Mouse (Mus musculus) intestine, postnatal 0 days (tissue): ENCODE results near the gene Wnt9a. TPM values are rescaled to one million over a fixed set of nuclear protein-coding genes. Genes with fewer than 3 reads are reported as not detected.
A peak's percentile ranks its signal among the peaks of the same experiment; 100 is the strongest.

ENCODE experiments used
- ATAC-seq: fragments of 200-750 bp; cut with Nextera tagmentation; 2 replicates; pipeline ENCODE4 v1.8.0; 2017; ENCODE audit warnings: mild to moderate bottlenecking, moderate TSS enrichment, moderate library complexity
- H3K27ac ChIP-seq: fragments of 300-500 bp; sonication (generic); 2 replicates; pipeline ENCODE4 v1.5.1; 2014; ENCODE audit warnings: mild to moderate bottlenecking, low read depth, low read length, moderate library complexity
- H3K27me3 ChIP-seq: fragments of 300-500 bp; sonication (generic); replicated peaks from 2 replicates; pipeline ENCODE4 v1.6.1; 2014; ENCODE audit warnings: low read length, mixed read lengths; ENCODE audit not compliant: control insufficient read depth, insufficient read depth
- H3K36me3 ChIP-seq: fragments of 300-500 bp; sonication (generic); 2 replicates; pipeline ENCODE4 v1.6.1; 2014; ENCODE audit warnings: mild to moderate bottlenecking, moderate library complexity; ENCODE audit not compliant: control insufficient read depth, insufficient read depth
- H3K4me1 ChIP-seq: fragments of 300-500 bp; sonication (generic); replicated peaks from 2 replicates; pipeline ENCODE4 v1.6.1; 2014; ENCODE audit warnings: antibody characterized with exemption, low read length, mixed read lengths; ENCODE audit not compliant: control insufficient read depth, insufficient read depth
- H3K4me2 ChIP-seq: fragments of 300-500 bp; sonication (generic); replicated peaks from 2 replicates; pipeline ENCODE4 v1.6.1; 2014; ENCODE audit warnings: low read depth, mild to moderate bottlenecking, moderate library complexity
- H3K4me3 ChIP-seq: fragments of 300-500 bp; sonication (generic); 2 replicates; pipeline ENCODE4 v1.5.1; 2014; ENCODE audit warnings: low read depth, low read length
- H3K9ac ChIP-seq: fragments of 300-500 bp; sonication (generic); 2 replicates; pipeline ENCODE4 v1.6.1; 2014; ENCODE audit warnings: mild to moderate bottlenecking, low read depth, low read length
- H3K9me3 ChIP-seq: fragments of 300-500 bp; sonication (generic); 2 replicates; pipeline ENCODE4 v1.6.1; 2016; ENCODE audit warnings: mixed run types; ENCODE audit not compliant: control insufficient read depth
- CTCF ChIP-seq: sonication (generic); IDR thresholded peaks from 2 replicates; pipeline ENCODE4 v1.5.1; 2016; ENCODE audit warnings: low read depth, mild to moderate bottlenecking, control low read depth, antibody characterized with exemption, moderate library complexity
- WGBS: fragments of 180-500 bp; shearing (Covaris S2); extraction: QIAGEN DNeasy Blood & Tissue Kit; methylation state at CpG from one replicate; pipeline ENCODE4 v1.1.7; 2014; 5-methylcytosine and 5-hydroxymethylcytosine counted together
- polyA plus RNA-seq: library from polyadenylated mRNA; unstranded; fragments of >200 nt; fragmentation: Nextera tagmentation; extraction: Ambion mirVana; gene quantifications from 2 replicates; pipeline ENCODE4 v1.2.1, GENCODE M21; 2015

The Wnt9a gene
- polyA plus RNA-seq, 1 experiment from 2014 or later: 2.2 TPM

DNA sequence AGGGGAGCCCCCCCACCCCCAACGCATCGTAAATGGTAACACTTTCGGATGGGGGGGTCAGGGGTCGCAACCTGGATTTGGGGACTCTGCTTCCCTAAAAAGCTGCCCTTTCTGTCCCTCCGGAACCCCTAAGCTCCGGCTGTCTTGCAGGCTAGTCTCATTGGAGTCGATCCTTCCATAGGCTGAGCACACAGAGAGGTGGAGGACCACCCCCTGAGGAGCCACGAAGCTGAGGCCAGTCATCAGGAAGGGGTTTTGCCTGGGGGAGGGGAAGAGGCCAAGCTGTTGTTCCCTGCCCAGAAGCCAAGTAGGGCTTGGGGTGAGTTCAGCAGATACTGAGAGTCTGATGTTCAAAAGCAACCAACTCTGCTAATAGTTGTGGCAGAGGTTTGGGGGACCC is 42.1 kb upstream of the Wnt9a start:
- H3K4me3 ChIP-seq: peak overlapping the region; percentile 54
- no peaks in the 10 kb centered on the region for H3K9me3 ChIP-seq
- 12% methylated on average over 8 of the region's 8 CpGs for WGBS
- 0 out of 2 replicates have a peak, but pooled peaks cover 13% of the 10 kb centered on the region for H3K4me1 ChIP-seq
- H3K4me2 ChIP-seq: peak overlapping the region; percentile 96
- peak overlapping the region; percentile 50; the same call in 1 of the 2 replicates for H3K9ac ChIP-seq
- no peaks in the 10 kb centered on the region for H3K36me3 ChIP-seq
- TF ChIP-seq CTCF: no peak
- no peak for ATAC-seq
- no peak overlapping the region for H3K27ac ChIP-seq
- peaks cover 31% of the 10 kb centered on the region for H3K27me3 ChIP-seq

GRCm38 (mm10) chr11:59265154-59265813 is 41.4 kb upstream of the Wnt9a start:
- H3K4me2 ChIP-seq: no peak overlapping the region
- 64% methylated on average over 8 of the region's 8 CpGs for WGBS
- 0 out of 2 replicates have a peak, but pooled peaks cover 12% of the 10 kb centered on the region for H3K4me1 ChIP-seq
- ATAC-seq: no peak
- TF ChIP-seq CTCF: no peak
- peaks cover 31% of the 10 kb centered on the region for H3K27me3 ChIP-seq
- H3K27ac ChIP-seq: no peak overlapping the region
- no peaks in the 10 kb centered on the region for H3K9me3 ChIP-seq
- no peak overlapping the region for H3K4me3 ChIP-seq
- H3K36me3 ChIP-seq: no peaks in the 10 kb centered on the region
- no peak overlapping the region for H3K9ac ChIP-seq

DNA sequence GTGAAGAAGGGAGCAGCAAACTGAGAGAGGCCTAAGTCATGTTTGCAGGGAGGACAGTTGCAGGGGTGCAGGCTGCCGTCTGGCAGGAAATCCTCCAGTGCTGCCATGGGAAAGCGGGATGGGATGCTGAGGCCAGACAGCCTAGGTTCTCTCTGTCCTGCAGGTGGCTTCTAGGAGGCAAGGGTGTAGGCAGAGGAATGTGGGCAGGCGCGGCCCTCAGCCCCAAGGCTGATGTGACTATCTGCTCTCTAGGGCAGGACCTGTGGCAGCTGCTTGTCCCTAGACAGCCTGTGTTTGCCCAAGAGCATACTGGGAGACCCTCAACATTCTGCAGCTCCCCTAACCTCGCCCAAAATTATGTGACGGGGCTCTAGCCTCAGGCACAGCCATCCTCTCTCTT is 40.0 kb upstream of the Wnt9a start:
- WGBS: 26% methylated on average over 6 of the region's 6 CpGs
- no peaks in the 10 kb centered on the region for H3K9me3 ChIP-seq

DNA sequence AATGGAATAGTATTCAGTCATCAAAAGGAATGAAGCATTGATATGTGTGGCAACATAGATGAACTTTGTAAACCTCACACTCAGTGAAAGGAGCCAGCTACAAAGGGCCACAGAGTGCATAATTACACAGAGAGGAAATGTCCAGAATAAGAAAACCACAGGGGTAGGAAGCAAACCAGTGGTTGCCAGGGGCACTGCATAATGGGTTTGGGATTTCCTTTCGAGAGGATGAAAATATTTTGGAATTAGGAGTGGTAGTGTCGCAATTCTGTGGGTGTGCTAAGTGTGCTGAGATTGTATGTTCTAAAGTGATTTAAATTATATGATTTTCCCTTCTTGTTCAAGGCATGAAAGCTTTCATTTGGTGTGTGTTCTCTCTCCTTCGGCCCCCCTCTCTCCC is 32.5 kb upstream of the Wnt9a start:
- no peak for ATAC-seq
- H3K27ac ChIP-seq: no peak overlapping the region

More for the DNA sequence above, 40.0 kb upstream of the Wnt9a start:
- Histone ChIP-seq H3K36me3 (no peaks in the 10 kb centered on the region), H3K4me1 (0 out of 2 replicates have a peak, but pooled peaks cover 5% of the 10 kb centered on the region), H3K4me3 (no peak overlapping the region), H3K27ac (no peak overlapping the region), H3K27me3 (peaks cover 31% of the 10 kb centered on the region), H3K9ac (no peak overlapping the region), H3K4me2 (no peak overlapping the region)
- no peak for ATAC-seq
- TF ChIP-seq CTCF: no peak

DNA sequence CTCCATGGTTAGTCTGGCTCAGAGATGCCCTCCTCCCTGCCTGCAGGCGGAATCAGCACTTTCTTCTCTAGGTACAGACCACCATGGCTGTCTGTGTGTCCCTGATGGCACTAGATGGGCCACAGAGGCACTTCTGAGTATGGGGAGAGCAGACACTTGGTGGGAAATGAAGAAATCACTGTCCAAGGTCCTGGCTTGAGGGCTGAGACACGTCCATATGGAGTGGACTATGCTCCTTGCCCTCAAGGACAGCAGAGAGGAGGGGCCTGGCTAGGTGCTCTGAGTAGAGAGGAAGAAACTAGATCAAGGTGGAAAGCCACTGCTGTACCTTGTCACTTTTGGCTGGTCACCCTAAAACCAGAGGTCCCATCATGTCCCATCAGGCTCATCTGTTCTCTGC is 29.9 kb upstream of the Wnt9a start:
- ATAC-seq: peak; percentile 66; the same call in 1 of the 2 replicates
- no peaks in the 10 kb centered on the region for H3K4me1 ChIP-seq

More for the DNA sequence above, 32.5 kb upstream of the Wnt9a start:
- WGBS: 77% methylated on average over 3 of the region's 3 CpGs
- no peak overlapping the region for H3K9ac ChIP-seq
- no peak for TF ChIP-seq CTCF
- H3K4me2 ChIP-seq: no peak overlapping the region
- no peaks in the 10 kb centered on the region for H3K36me3 ChIP-seq
- H3K4me3 ChIP-seq: no peak overlapping the region
- no peaks in the 10 kb centered on the region for H3K9me3 ChIP-seq
- no peaks in the 10 kb centered on the region for H3K4me1 ChIP-seq
- peaks cover 7% of the 10 kb centered on the region; the same call in 1 of the 2 replicates for H3K27me3 ChIP-seq

DNA sequence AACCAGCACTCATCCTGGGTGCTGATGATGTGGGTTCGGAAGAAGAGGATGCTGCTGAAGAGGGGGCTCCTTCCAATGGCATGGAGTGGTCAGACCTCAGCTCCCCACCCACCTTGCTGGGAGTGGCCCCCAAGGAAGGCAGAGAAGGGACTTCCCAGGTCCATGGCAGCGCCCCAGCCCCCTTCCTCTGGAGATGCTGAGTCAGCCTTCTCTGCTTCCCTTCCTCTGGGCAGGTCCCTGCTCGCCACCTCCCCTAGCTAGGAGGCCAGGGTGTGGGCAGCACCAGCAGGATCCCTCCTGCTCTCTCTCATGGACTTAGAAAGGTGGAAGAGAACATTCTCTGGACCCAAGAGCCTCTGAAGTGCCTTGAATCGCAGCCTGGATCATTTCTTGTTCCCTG is 28.7 kb upstream of the Wnt9a start:
- TF ChIP-seq CTCF: no peak
- no peak overlapping the region for H3K9ac ChIP-seq
- peaks cover 23% of the 10 kb centered on the region for H3K27me3 ChIP-seq
- H3K27ac ChIP-seq: no peak overlapping the region
- no peak overlapping the region for H3K4me2 ChIP-seq
- no peak overlapping the region for H3K4me3 ChIP-seq
- H3K4me1 ChIP-seq: no peaks in the 10 kb centered on the region
- no peaks in the 10 kb centered on the region for H3K36me3 ChIP-seq
- H3K9me3 ChIP-seq: no peaks in the 10 kb centered on the region
- ATAC-seq: no peak
- 68% methylated on average over 4 of the region's 4 CpGs for WGBS

More for the DNA sequence above, 29.9 kb upstream of the Wnt9a start:
- Histone ChIP-seq H3K27me3 (peaks cover 19% of the 10 kb centered on the region; the same call in 1 of the 2 replicates), H3K36me3 (no peaks in the 10 kb centered on the region), H3K4me3 (no peak overlapping the region), H3K9me3 (no peaks in the 10 kb centered on the region), H3K4me2 (no peak overlapping the region), H3K27ac (no peak overlapping the region), H3K9ac (no peak overlapping the region)
- 13% methylated on average over 2 of the region's 2 CpGs for WGBS
- no peak for TF ChIP-seq CTCF
